Mouse (Mus musculus): Measurements from ENCODE around the gene Cdk5. TPM values are rescaled to one million over a fixed set of nuclear protein-coding genes. Genes with fewer than 3 reads are reported as not detected.

Gene Cdk5
- 52.8 and 58.1 TPM in 2 replicates for polyA plus RNA-seq (2014; fragmentation: Nextera tagmentation; extraction: Ambion mirVana)

- peak within 1 kb of the TSS; percentile 72 for H3K27ac ChIP-seq (ENCODE audit: low read depth, low read length)
- peak within 1 kb of the TSS; percentile 84 for H3K9ac ChIP-seq (ENCODE audit: low read length)
- H3K9me3 ChIP-seq (ENCODE audit: control insufficient read depth, low read length): no peaks in the 10 kb centered on the region
- peak; percentile 93 for ATAC-seq (ENCODE audit: low FRiP score)
- H3K27me3 ChIP-seq (ENCODE audit: control insufficient read depth, insufficient read depth, low read length): no peaks in the 10 kb centered on the region
- peaks cover 45% of the 10 kb centered on the region for H3K4me1 ChIP-seq (ENCODE audit: control insufficient read depth, insufficient read depth, low read length)
- peaks cover 4% of the 10 kb centered on the region; the same call in 1 of the 2 replicates for H3K36me3 ChIP-seq (ENCODE audit: control insufficient read depth, insufficient read depth, low read length)
- H3K4me2 ChIP-seq: peak within 1 kb of the TSS; percentile 79
- WGBS: under 1% methylated on average over 46 of the region's 46 CpGs
- peak within 1 kb of the TSS; percentile 59 for H3K4me3 ChIP-seq (ENCODE audit: low read depth, low read length)
- DNase-seq (ENCODE audit: low spot score, missing footprints): peak; percentile 100
Observed at GRCm38 (mm10) chr5:24423129-24424003, at the start of gene Cdk5, which contains the start of gene Slc4a2. Cdk5 (minus strand) TSS chr5:24423530. Slc4a2 (plus strand) TSS chr5:24423837.

GRCm38 (mm10) chr5:24470600-24470999 lies 47.3 kb upstream of the Cdk5 start:
- Histone ChIP-seq H3K9me3 (ENCODE audit: control insufficient read depth, low read length) (no peaks in the 10 kb centered on the region), H3K36me3 (ENCODE audit: control insufficient read depth, insufficient read depth, low read length) (no peaks in the 10 kb centered on the region), H3K9ac (ENCODE audit: low read length) (no peak overlapping the region), H3K27ac (ENCODE audit: low read depth, low read length) (no peak overlapping the region), H3K4me1 (ENCODE audit: control insufficient read depth, insufficient read depth, low read length) (peaks cover 34% of the 10 kb centered on the region), H3K4me2 (no peak overlapping the region), H3K27me3 (ENCODE audit: control insufficient read depth, insufficient read depth, low read length) (peaks cover 31% of the 10 kb centered on the region), H3K4me3 (ENCODE audit: low read depth, low read length) (no peak overlapping the region)
- DNase-seq (ENCODE audit: low spot score, missing footprints) (peak; percentile 96), ATAC-seq (ENCODE audit: low FRiP score) (peak; percentile 58; the same call in 1 of the 2 replicates)
- WGBS: 11% methylated on average over 5 of the region's 5 CpGs

GRCm38 (mm10) chr5:24466762-24467161 lies 43.4 kb upstream of the Cdk5 start:
- Histone ChIP-seq H3K4me2 (no peak overlapping the region), H3K27ac (ENCODE audit: low read depth, low read length) (no peak overlapping the region)
- no peak for DNase-seq (ENCODE audit: low spot score, missing footprints)

GRCm38 (mm10) chr5:24455613-24456012 lies 32.3 kb upstream of the Cdk5 start:
- Histone ChIP-seq H3K4me3 (ENCODE audit: low read depth, low read length) (no peak overlapping the region), H3K4me1 (ENCODE audit: control insufficient read depth, insufficient read depth, low read length) (peaks cover 34% of the 10 kb centered on the region), H3K36me3 (ENCODE audit: control insufficient read depth, insufficient read depth, low read length) (no peaks in the 10 kb centered on the region), H3K4me2 (0 out of 2 replicates have a peak overlapping the region, but pooled peaks have one; percentile 8), H3K27me3 (ENCODE audit: control insufficient read depth, insufficient read depth, low read length) (no peaks in the 10 kb centered on the region), H3K9me3 (ENCODE audit: control insufficient read depth, low read length) (no peaks in the 10 kb centered on the region), H3K27ac (ENCODE audit: low read depth, low read length) (no peak overlapping the region), H3K9ac (ENCODE audit: low read length) (peak overlapping the region; percentile 13; the same call in 1 of the 2 replicates)
- WGBS: 63% methylated on average over 7 of the region's 7 CpGs
- ATAC-seq (ENCODE audit: low FRiP score) (no peak), DNase-seq (ENCODE audit: low spot score, missing footprints) (no peak)

More at GRCm38 (mm10) chr5:24466762-24467161, 43.4 kb upstream of the Cdk5 start:
- Histone ChIP-seq H3K4me3 (ENCODE audit: low read depth, low read length) (no peak overlapping the region), H3K27me3 (ENCODE audit: control insufficient read depth, insufficient read depth, low read length) (no peaks in the 10 kb centered on the region), H3K9ac (ENCODE audit: low read length) (no peak overlapping the region), H3K4me1 (ENCODE audit: control insufficient read depth, insufficient read depth, low read length) (peaks cover 12% of the 10 kb centered on the region), H3K36me3 (ENCODE audit: control insufficient read depth, insufficient read depth, low read length) (0 out of 2 replicates have a peak, but pooled peaks cover 2% of the 10 kb centered on the region), H3K9me3 (ENCODE audit: control insufficient read depth, low read length) (no peaks in the 10 kb centered on the region)
- ATAC-seq (ENCODE audit: low FRiP score): no peak
- 37% methylated on average over 12 of the region's 12 CpGs for WGBS

GRCm38 (mm10) chr5:24455076-24455475 lies 31.7 kb upstream of the Cdk5 start:
- Histone ChIP-seq H3K27ac (ENCODE audit: low read depth, low read length) (no peak overlapping the region), H3K27me3 (ENCODE audit: control insufficient read depth, insufficient read depth, low read length) (no peaks in the 10 kb centered on the region), H3K36me3 (ENCODE audit: control insufficient read depth, insufficient read depth, low read length) (no peaks in the 10 kb centered on the region), H3K9me3 (ENCODE audit: control insufficient read depth, low read length) (no peaks in the 10 kb centered on the region), H3K4me3 (ENCODE audit: low read depth, low read length) (no peak overlapping the region), H3K4me1 (ENCODE audit: control insufficient read depth, insufficient read depth, low read length) (peaks cover 34% of the 10 kb centered on the region), H3K9ac (ENCODE audit: low read length) (peak overlapping the region; percentile 13; the same call in 1 of the 2 replicates), H3K4me2 (0 out of 2 replicates have a peak overlapping the region, but pooled peaks have one; percentile 4)
- DNase-seq (ENCODE audit: low spot score, missing footprints) (no peak), ATAC-seq (ENCODE audit: low FRiP score) (no peak)
- 66% methylated on average over 3 of the region's 3 CpGs for WGBS

- no peaks in the 10 kb centered on the region for H3K36me3 ChIP-seq (ENCODE audit: control insufficient read depth, insufficient read depth, low read length)
- H3K4me2 ChIP-seq: peak overlapping the region; percentile 93
- H3K9ac ChIP-seq (ENCODE audit: low read length): peak overlapping the region; percentile 97
- WGBS: 25% methylated on average over 2 of the region's 2 CpGs
- H3K9me3 ChIP-seq (ENCODE audit: control insufficient read depth, low read length): no peaks in the 10 kb centered on the region
- peaks cover 34% of the 10 kb centered on the region for H3K4me1 ChIP-seq (ENCODE audit: control insufficient read depth, insufficient read depth, low read length)
- peak overlapping the region; percentile 98 for H3K4me3 ChIP-seq (ENCODE audit: low read depth, low read length)
- no peak for ATAC-seq (ENCODE audit: low FRiP score)
- H3K27me3 ChIP-seq (ENCODE audit: control insufficient read depth, insufficient read depth, low read length): no peaks in the 10 kb centered on the region
- H3K27ac ChIP-seq (ENCODE audit: low read depth, low read length): peak overlapping the region; percentile 48; the same call in 1 of the 2 replicates
- no peak for DNase-seq (ENCODE audit: low spot score, missing footprints)
Observed at GRCm38 (mm10) chr5:24453985-24454303, 30.6 kb upstream of the Cdk5 start.

DNA sequence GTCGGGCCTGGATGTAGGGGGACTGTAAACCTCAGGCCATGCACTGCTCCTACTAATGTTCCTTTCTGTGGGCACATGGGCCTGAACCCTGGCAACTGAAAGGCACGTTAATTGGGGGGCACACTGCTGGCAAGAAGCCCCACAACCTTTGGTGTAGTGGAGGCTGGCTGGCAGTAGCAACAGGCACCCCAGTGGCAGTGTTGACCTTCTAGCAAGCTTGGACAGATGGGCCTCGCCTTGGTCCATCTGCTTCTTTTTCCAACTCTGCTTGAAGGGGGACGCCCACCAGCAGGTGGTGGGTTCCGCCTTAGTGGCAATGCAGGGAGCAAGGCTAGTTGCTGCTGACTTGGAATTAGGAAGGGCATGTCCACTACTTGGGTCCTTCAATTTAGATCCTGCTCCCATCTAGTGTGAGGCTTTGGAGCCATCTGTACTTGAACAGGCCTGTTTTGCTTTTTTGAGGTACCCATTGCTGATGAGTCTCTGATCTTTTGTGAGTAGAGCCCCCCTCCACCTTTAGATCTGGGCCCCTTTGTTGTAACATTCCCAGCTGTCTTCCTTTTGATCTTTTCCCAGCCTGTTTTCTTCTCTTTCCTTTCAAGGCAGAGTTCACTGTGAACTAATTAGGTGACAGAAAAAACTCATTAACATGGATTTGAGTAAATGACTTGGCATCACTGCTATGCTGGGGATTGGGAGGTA lies 30.1 kb upstream of the Cdk5 start:
- DNase-seq (ENCODE audit: low spot score, missing footprints) (peak; percentile 91), ATAC-seq (ENCODE audit: low FRiP score) (peak; percentile 2; the same call in 1 of the 2 replicates)
- H3K9me3 ChIP-seq (ENCODE audit: control insufficient read depth, low read length): no peaks in the 10 kb centered on the region
- peaks cover 34% of the 10 kb centered on the region for H3K4me1 ChIP-seq (ENCODE audit: control insufficient read depth, insufficient read depth, low read length)
- H3K4me2 ChIP-seq: peak overlapping the region; percentile 93
- WGBS: 4% methylated on average over 5 of the region's 5 CpGs
- H3K27me3 ChIP-seq (ENCODE audit: control insufficient read depth, insufficient read depth, low read length): no peaks in the 10 kb centered on the region; the same call in 1 of the 2 replicates
- peak overlapping the region; percentile 97 for H3K9ac ChIP-seq (ENCODE audit: low read length)
- peak overlapping the region; percentile 48 for H3K27ac ChIP-seq (ENCODE audit: low read depth, low read length)
- peak overlapping the region; percentile 98 for H3K4me3 ChIP-seq (ENCODE audit: low read depth, low read length)
- H3K36me3 ChIP-seq (ENCODE audit: control insufficient read depth, insufficient read depth, low read length): no peaks in the 10 kb centered on the region

DNA sequence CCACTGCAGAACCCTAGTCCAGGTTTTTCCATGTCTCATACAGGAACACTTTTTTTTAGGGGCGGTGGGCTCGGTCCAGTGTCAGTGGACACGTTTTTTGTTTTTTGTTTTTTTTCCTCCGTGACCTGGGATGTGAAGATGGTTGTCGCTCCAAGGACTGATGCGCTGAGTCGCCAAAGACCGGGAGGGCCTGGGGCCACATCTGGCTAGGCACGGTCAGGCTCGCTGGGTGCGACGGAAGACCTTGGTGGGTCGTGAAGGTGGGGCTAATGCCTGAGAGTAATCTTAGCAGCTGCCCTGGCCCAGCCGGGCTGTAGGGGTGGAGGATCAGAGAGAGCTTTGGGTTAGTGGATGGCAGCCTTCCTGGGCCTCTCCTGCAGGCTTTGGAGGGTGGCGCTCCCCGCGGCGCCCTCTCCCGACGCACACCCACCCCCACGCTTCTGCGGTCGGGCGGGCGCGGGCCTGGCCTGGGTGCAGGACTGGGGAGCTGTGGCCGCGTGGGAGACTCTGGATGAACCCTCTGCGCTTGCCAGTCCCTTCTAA lies 29.4 kb upstream of the Cdk5 start:
- Histone ChIP-seq H3K27me3 (ENCODE audit: control insufficient read depth, insufficient read depth, low read length) (no peaks in the 10 kb centered on the region; the same call in 1 of the 2 replicates), H3K27ac (ENCODE audit: low read depth, low read length) (peak overlapping the region; percentile 85), H3K4me3 (ENCODE audit: low read depth, low read length) (peak overlapping the region; percentile 98), H3K36me3 (ENCODE audit: control insufficient read depth, insufficient read depth, low read length) (no peaks in the 10 kb centered on the region), H3K4me1 (ENCODE audit: control insufficient read depth, insufficient read depth, low read length) (peaks cover 38% of the 10 kb centered on the region), H3K4me2 (peak overlapping the region; percentile 93), H3K9me3 (ENCODE audit: control insufficient read depth, low read length) (no peaks in the 10 kb centered on the region), H3K9ac (ENCODE audit: low read length) (peak overlapping the region; percentile 97)
- peak; percentile 20 for ATAC-seq (ENCODE audit: low FRiP score)
- DNase-seq (ENCODE audit: low spot score, missing footprints): no peak
- 0% methylated on average over 28 of the region's 29 CpGs for WGBS

Data from midbrain, embryonic 11.5 days (tissue).